Mouse (Mus musculus) E14TG2a.4 (cell line): Measurements from ENCODE around the gene Podxl.

ENCODE experiments used
- CTCF ChIP-seq: conservative IDR thresholded peaks from 2 replicates; pipeline ENCODE4 v1.5.1; 2014; ENCODE audit warnings: low read length
- POU5F1 ChIP-seq: IDR thresholded peaks from 2 replicates; pipeline ENCODE4 v1.6.1; 2014; ENCODE audit warnings: low read length, borderline replicate concordance

GRCm38 (mm10) chr6:31496227-31496626 lies 67.6 kb downstream of the Podxl start:
- TF ChIP-seq CTCF, result no peak
- no peak for TF ChIP-seq POU5F1
